Mouse (Mus musculus) erythroid progenitor cell, adult 5-6 weeks (primary cell): ENCODE results near the gene Tmem56. TPM values are rescaled to one million over a fixed set of nuclear protein-coding genes. Genes with fewer than 3 reads are reported as not detected.

Experiments used
- ATAC-seq: replicated peaks from 2 replicates; pipeline ENCODE4 v1.8.0; 2016; ENCODE audit warnings: moderate number of reproducible peaks, mild to moderate bottlenecking, moderate TSS enrichment, inconsistent platforms; ENCODE audit not compliant: poor library complexity, low FRiP score, severe bottlenecking
- total RNA-seq, 2 experiments: library from RNA; stranded (forward) in 1 of 2; stranded (reverse) in 1 of 2; fragments of 150-400 nt in 1 of 2; fragments of 186-747, 209-891 nt in 1 of 2; gene quantifications; 2 replicates each; pipeline versions ENCODE4 v1.2.3 to v1.2.4; 2015 to 2017; ENCODE audit warnings: low replicate concordance in 2 of 2

Tmem56 gene
- total RNA-seq, 2 experiments from 2014 or later: 36.5 to 57.0 TPM

DNA sequence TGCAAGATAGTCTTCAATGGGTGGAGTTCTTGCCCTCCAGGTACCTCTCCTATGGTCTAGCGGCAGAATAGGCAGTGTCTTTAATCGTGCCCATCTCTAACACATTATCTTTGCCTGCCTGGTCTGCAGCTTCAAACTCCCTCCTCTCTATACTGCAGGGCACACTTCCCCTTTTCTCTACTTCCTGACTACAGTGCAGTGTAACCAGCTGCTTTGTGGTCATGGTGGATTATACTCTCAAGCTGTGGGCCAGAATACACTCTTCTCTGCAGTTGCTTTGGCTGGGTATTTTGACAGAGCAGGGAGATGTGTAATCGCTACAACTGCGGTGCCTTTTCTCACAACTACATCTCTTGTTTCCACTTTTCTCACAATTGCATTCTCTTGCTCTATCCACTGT is 40.0 kb downstream of the Tmem56 start:
- no peak for ATAC-seq

DNA sequence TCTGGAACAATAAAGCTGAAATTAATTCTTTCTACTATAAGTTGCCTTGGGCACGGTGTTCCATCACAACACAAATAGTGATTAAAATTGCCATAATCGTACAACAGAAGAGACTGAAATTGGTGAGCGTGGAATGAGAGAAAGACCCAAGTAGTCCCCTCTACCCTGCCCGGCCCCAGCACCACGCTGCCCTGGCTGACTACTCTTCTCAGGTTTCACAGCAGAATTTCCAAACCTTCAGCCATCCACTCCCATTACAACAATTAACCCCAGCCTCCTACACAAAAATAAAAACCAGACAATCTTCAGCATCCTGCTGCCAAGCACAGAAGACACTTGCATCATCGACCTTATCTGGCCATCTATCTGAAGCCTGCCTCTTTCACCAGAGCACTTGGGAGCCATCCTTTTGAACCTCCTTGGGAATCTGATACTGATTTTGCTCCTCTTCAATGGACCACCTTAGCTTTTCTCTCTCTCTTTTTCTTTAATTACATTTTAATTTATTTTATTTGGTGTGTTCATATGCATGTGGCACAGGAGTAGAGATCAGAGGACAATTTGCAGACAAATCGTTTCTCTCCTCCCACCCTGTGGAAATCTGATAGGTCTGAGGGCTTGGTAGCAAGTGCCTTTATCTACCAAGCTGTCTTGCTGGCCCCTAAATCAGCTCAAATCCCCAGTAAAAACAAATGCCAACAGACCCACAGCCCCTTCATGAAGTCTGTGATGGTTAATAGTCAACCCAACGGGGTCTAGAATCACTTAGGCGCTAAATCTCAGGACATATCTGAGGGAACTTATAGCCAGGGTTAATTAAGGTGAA is 40.6 kb downstream of the Tmem56 start:
- ATAC-seq: no peak

DNA sequence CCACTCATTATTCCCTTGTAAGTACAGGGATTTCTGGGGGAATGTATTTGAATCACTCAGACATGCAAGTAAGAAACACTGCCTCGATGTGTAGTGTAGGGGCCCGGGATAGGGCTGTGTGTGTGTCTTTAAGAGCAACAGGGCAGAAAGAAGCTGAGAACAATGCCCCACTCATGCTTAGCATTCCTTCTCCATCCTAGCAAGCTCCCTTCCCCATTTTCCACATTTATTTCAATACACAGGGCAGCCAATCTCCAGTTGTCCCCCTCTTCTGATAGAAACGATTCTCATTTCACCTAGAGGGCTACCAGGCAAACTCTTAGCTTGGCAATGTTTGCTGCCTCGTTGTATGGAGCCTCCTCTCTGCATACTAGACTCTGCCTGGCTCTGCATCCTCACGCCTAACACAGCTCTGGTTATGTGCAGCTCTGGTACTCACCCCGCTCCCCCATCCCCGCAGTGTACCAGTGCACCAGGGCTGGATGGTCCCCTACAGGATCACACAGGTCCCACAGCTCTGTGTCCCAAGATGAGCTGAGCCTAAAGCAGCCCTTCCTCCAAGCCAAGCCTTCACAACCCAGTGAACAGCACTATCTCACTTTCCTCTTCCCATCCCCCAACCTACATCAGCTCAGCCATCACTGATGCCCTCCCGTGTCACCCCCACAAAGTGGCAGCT is 42.4 kb downstream of the Tmem56 start:
- no peak for ATAC-seq

DNA sequence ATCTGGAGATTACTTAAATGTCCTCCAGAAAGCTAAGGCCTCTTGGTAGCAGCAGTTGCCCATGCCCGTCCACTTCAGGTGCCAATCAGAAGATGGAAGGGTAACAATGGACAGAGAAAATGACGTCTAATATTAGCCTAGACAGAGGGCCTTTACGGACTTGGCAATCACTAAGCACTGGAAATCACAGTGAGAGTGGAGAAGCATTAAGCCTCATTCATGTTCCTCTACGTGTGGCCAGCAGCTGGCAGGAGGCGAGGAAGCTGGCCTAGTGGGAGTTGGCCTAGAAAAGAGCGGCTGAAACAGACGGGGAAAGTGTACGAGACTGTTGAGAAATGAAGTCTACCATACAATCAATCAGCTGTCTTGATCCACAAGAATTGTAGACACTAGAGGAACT is 43.8 kb downstream of the Tmem56 start:
- no peak for ATAC-seq

DNA sequence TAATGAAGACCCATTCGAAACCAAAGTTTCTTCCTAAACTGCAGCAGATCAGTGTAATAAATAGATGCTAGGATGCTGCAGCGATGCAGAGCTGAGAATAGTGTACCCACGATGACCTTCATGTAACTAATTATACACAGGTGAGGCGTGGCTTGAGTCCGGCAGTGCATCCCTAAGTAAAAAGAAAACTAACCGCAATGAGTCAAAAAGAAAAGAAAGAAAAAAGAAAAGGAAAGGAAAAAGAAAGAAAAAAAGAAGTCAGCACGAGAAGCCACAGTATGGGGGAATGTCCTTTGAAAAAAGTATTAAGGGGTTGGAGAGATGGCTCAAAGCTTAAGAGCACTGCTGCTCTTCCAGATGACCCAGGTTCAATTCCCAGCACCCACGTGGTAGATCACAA is 58.1 kb downstream of the Tmem56 start:
- ATAC-seq: no peak

DNA sequence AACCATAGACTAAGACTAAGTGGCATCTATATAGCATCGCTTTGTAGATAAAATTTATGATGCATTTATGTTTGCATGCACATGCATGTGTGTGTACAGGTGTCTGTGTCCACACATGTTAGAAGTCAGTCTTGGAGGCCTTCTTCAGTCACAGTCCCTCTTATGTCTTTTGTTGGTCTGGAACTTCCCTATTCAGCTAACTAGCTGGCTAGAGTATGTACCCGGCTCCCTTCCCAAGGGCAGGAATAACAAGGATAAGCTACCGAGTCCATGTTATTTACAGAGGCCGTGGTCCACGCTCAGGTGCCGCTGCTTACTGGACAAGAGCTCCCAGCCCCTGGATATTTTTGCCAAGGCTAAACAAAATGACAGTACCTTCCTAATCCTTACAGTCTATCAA is 58.7 kb downstream of the Tmem56 start:
- ATAC-seq: no peak

DNA sequence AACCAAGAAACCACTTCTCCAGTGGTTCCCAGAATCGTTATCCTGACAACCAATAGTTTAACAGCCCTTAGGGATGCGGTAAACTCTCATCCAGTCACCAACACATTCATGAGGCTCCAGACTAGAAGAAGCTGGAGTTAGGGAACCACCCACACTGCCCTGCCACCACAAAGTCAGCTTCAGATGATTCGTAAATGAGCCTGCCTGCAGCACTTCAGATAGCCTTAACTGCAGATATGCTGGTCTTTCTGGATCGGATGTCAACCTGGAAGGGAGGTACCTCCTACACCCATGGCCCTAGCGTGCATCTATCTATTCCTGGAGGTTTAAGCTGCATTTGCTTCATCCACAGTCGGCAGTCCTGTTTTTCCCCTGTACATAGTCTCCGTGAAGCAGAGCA is 60.9 kb downstream of the Tmem56 start:
- peak; percentile 51; the same call in 1 of the 2 replicates for ATAC-seq

DNA sequence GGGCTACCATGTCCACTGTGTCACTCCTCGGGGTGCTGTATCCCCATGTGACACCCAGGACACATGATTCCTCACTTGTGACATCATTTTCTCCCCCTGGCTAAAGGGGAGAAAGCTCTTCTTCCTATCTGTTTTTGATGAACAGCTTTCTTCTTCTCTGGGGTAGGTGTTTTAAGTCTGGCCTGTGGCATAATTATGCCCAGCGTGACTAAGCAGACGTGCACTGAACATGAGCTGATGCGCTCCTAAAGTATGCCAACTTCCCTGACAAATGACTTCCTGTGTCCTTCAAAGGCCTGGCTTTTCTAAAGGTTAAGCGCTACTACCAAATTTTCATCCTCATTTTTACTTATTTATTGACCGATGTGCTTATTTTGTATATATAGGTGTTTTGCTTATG is 65.9 kb downstream of the Tmem56 start:
- no peak for ATAC-seq

DNA sequence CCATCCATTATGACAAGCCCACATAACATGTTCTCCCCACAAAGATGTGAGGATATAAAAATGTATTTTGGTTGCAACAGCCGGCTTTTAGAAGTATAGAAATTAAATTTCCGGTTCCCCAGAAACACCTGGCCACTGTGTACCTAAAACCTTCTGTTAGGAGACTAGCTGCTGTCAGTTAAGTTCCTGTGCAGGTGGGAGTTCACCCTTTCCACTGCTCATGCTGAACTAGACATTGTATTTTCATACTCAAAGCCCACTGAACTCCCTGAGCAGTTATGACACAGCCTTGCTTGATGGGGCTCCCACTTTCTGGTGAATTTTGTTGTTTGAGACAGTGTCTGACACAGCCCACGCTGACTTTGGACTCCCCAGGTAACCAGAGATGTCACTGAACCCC is 69.4 kb downstream of the Tmem56 start:
- ATAC-seq: no peak

DNA sequence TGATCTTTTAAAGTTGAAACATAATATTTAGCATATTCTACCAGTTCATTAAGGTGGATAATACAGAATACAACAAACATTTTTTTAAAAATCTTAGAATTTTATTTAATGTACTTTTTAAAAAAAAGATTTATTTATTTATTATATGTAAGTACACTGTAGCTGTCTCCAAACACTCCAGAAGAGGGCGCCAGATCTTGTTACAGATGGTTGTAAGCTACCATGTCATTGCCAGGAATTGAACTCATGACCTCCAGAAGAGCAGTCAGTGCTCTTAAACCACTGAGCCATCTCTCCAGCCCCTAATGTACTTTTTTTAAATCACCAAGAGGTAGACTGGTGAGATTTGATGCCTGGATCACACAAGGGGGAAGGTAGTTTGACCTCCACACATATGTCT is 70.7 kb downstream of the Tmem56 start:
- ATAC-seq: no peak

DNA sequence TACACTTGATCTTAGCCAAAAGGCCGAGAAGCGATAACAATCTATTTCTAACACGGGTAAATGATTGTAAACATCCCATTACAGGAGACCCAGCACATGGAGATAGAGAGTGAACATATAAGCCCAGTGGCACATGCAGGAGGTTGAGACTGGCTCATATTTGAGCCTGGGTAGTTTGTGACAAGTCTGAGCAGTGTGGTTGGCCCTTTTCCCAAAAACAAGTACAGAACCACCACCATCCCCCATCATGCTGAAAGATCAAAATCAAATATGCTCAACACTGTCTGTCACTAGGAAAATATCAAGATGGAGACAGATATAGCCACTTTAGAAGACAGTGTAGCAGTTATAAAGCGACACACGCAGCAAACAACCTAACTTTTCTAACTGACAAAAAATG is 73.9 kb downstream of the Tmem56 start:
- ATAC-seq: no peak

DNA sequence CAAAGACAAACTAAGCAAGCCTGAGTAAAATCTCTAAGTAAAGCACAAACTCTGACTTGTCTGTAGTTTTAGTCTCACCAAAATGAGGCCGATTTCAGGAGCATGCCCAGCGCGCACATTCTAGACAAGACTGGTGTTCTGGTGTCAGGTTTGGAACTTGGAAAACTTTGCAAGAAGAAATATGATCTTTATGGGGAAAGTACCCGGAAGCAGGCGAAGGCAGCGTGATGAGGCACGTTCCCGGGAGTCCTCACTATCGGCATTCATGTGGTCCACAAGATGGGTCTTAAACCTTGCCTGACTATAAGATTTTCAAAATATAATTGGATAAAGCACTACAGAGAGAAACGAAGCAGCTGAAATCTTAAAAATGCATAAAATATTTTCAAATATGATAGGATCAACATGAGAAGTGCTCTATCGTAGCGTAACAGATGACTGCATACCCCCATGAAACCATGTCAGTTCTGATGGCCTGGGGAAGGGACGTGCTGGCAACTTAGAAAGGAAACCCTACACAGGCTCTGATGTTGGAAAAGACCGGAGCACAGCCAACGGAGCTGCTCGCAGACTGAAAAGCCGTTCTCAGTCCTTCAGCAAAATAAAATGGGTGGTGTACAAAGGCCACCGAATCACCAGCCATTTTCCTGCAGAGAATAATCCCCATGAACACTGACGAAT is 76.6 kb downstream of the Tmem56 start:
- ATAC-seq: no peak

DNA sequence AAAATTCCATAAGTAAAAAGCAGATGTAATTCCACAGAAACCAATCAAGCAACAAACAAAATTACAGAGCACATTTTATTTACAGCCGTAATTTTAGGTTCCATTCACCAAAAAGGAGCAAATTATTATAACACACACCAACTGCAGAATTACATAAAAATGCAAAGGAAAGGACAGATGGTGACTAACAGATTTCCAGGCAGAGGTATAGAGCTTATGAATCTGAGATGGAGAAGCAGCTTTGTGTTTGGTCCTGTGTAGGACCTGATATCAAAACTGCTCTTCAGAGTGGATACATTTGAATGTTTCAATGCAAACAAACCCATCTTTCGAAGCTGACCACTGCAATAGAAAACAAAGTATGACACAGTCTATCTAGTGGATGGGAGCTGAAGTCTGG is 80.3 kb downstream of the Tmem56 start:
- no peak for ATAC-seq

DNA sequence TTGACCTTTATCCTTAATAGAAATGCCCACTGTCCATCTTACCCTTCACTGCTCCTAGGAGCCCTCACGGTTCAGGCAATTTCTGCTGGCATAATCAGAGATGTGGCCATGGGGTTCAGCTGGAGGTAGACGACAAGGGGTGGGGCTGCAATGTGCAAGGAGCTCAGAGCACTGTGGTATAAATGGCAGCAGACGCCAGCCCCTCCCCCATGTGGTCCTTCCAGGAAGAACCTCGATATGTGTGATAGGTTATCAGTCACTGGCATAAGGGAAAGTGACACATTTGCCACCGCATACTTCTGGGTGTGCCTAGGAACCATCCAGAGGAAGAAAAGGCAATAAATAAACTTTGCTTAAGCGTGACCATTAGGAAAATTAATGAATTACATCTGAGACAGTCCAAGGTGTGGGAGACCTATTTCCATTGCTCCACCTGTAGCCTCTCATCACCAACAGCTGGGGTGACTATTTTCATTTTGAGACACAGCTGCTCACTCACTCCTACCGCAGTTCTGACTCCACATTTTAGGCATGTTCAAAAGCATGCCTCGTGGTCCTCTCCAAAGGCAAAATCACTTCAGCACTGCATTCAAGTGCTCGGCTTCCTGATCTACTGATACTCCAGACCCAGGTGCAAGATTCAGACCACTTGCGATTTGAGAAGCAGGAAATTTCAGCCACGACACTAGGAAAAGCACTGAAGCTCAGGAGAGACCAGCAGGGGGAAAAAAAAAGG is 81.7 kb downstream of the Tmem56 start:
- ATAC-seq: peak; percentile 97

DNA sequence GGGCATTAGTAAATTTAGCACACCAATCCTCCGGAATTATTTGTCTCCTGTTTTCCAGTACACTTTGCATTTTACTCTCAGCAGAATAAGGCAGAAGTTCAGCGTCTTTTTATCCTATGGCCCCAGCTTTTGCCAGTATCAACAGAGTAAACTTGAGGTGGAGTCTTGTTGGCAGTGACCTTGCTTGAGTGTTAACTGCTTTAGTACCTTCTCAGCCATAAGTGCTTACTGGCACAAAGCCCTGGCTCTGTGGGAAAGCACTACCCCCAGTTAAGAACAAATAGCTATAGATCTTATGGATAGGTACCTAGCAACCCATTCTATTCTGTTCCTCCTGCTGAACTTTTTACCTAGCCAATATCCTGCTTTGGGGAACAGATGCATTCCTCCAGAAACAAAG is 93.7 kb downstream of the Tmem56 start:
- ATAC-seq: no peak

DNA sequence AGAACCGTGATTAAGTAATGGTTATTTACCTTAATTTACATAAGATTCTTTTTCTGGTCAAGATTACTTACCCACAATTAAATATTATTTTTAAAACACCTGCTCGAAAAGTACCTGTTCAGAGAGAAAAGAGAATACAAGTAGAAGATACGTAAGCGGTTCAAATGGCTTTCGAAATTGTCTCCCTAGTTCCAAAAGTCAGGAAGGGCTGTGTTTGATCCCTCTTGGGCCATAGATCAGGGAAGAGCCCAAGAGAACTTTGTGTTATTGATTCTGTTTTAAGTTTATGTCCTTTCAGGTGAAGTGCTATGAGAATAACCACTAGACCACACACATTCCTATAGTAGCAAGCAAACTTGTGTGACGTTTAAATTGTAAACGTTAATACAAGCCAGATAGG is 95.4 kb downstream of the Tmem56 start:
- no peak for ATAC-seq

DNA sequence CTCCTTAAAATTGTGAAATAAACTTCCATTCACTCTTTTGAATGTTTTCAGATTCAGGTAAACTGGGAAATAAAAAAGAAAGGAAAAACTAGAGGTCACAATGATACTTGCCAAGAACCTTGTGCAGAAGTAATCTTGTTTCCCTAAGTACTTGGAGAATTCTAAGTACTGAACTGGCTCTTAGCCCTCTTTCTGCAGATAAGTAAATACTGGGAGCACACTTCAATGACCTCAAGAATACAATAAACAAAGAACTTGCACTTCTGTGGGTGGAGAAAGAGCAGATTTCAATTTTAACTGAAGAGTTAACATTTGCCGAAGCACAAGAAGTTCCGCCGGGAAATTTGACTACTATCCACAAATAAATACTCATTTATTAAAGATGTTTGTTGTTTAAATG is 96.0 kb downstream of the Tmem56 start:
- no peak for ATAC-seq

DNA sequence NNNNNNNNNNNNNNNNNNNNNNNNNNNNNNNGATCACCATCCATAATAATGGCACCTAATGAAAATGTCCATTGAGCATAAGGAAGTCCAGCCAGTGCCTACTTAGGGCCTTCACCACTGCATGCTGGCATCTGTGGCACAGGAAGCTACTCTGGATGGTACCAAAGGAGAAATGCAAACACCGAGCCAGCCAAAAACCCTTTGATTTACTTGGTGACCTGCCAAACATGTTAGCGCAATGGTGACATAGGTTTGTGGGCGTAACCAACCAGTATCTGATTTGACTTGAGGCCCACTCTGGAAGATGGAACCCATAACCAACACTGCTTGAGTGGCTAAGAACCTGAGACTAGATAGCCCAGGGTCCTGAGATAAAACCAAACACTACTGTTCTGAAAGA is 97.7 kb downstream of the Tmem56 start:
- no peak for ATAC-seq

DNA sequence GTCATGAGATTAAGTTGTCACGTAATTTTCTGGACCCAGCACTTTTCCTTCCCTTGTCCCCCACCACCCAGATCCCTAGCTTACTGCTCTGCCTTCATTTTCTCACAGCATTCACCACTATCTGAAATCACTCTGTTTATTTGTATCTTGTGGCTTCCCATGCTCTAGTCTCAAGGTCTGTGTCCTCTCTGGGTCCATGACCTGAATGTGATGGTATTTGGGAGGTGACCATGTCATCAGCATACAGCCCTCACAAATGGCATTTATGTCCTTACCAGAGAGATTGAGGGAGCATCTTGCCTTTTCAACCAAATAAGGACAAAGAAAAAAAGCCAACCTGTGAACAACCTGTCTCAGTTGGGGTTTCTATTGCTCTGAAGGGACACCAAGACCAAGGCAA is 106.9 kb downstream of the Tmem56 start:
- no peak for ATAC-seq

DNA sequence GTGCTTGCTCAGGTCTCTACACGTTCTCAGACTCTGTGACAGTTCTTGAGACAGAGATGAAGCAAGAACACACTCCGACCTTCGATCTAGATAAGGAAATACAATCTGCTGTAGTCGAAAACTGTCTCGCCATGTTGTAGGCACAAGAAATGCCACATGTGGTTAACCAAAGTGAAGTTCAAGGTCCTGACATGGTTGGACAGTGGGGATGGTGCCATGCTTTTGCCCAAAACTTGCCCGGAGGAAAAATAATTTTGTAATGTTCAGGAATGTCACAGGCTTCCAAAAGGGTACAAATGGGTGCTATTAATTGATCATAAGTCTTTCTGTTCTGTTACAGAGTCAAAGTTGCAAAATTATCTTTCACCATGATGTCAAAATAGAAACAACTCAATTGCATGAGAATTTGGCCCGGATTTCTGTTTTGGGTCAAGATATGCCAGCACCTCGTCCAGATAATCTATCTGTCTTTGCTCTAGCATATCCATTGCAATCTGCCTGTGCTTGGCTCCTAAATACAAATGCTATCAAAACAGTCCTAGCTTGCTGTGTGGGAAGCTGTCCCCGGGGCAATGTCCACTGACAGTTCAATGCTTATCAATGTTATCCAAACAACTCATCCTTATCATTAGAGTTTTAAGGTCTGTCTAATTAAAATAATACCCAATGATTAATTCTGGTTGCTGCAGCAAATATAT is 108.5 kb downstream of the Tmem56 start:
- ATAC-seq: no peak
